Mouse (Mus musculus) myocyte (in vitro differentiated cells): ENCODE measurements around the gene Ly6g6f.

Source experiments
- CEBPB ChIP-seq: IDR thresholded peaks from 2 replicates; pipeline ENCODE4 v1.6.1; 2011; ENCODE audit warnings: mild to moderate bottlenecking, moderate library complexity; ENCODE audit not compliant: poor library complexity, insufficient read depth, severe bottlenecking
- E2F4 ChIP-seq: IDR thresholded peaks from one replicate; pipeline ENCODE4 v1.6.1; 2011; ENCODE audit warnings: mild to moderate bottlenecking, control low read depth, moderate library complexity; ENCODE audit not compliant: insufficient read depth
- MAX ChIP-seq: IDR thresholded peaks from one replicate; pipeline ENCODE4 v1.6.1; 2011; ENCODE audit warnings: low read depth, mild to moderate bottlenecking, control low read depth
- MYOD1 ChIP-seq, 3 experiments: IDR thresholded peaks; one replicate each; pipeline ENCODE4 v1.6.1; 2011; ENCODE audit warnings: control low read depth in 2 of 3, low read depth in 2 of 3, mild to moderate bottlenecking in 2 of 3, moderate library complexity in 1 of 3; ENCODE audit not compliant: insufficient read length in 2 of 3, control insufficient read depth in 1 of 3
- MYOG ChIP-seq, 3 experiments: IDR thresholded peaks; one replicate each; pipeline ENCODE4 v1.6.1; 2011; ENCODE audit warnings: control low read depth in 2 of 3, low read depth in 2 of 3, mild to moderate bottlenecking in 2 of 3; ENCODE audit not compliant: insufficient read length in 2 of 3, control insufficient read depth in 1 of 3, insufficient read depth in 1 of 3
- POLR2A ChIP-seq: IDR thresholded peaks from one replicate; pipeline ENCODE4 v1.6.1; 2011; ENCODE audit warnings: low read depth, mild to moderate bottlenecking, control low read depth, moderate library complexity; ENCODE audit not compliant: insufficient read length
- POLR2AphosphoS2 ChIP-seq: IDR thresholded peaks from one replicate; pipeline ENCODE4 v1.6.1; 2011; ENCODE audit warnings: low read depth, control low read depth; ENCODE audit not compliant: insufficient read length
- SRF ChIP-seq: IDR thresholded peaks from one replicate; pipeline ENCODE4 v1.6.1; 2011; ENCODE audit warnings: low read depth; ENCODE audit not compliant: control insufficient read depth, insufficient read length
- TCF3 ChIP-seq: IDR thresholded peaks from one replicate; pipeline ENCODE4 v1.6.1; 2011; ENCODE audit warnings: low read depth, control low read depth; ENCODE audit not compliant: insufficient read length

DNA sequence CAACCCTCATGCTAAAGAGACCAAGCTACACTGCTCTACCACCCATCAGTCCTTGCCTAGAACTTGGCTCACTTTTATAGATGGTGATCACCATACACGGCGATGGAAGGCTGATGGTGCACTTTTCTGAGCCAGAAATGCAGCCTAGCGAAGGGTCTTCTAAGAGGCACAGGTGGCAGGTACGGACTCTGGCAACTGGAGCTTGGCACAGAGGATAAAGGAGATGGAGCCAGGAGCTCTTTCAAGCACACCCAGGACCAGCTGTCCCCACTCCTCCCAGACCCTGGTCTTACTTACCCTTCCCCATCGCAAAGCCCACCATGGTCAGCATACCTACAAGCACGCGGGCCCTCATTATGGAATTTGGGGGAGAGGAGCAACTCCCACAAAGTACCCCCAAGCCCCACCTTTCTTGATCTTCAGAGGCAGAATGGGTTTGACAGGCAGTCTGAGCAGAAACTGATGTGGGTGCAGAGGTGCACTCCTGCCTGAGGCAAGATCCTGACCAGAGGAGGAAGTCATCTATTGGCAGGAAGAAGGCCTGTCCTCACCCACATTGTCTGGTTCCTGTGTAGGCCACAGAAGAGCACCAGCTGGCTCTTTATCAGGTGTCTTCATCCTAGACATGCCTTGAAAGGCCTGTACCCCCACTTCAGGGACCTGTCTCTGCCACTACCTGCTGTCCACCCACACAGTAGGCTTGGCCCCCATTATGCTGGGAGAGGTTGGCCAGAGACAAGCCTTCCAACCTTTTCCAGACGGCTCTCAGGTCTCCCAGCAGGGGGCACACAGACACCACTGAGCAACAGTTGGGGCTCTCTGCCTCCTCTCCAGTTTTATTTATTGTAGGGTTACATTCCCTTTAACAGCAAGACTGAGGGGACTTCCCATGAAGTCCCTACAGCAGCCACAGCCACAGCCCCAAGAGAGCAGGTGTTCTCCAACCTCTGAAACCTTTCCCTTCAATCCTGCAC, 29.9 kb upstream of the Ly6g6f start, which contains the start of gene Ly6g5b:
- TF ChIP-seq POLR2AphosphoS2 (peak; percentile 3), MYOD1 (IDR thresholded peaks at IDR 0.05; ENCODE audit: control insufficient read depth in 1 of 3, insufficient read length in 2 of 3, low read depth in 2 of 3) (no peak), POLR2A (no peak), MAX (no peak), TCF3 (no peak), CEBPB (no peak), E2F4 (no peak), MYOG (IDR thresholded peaks at IDR 0.05; ENCODE audit: control insufficient read depth in 1 of 3, insufficient read depth in 1 of 3, insufficient read length in 2 of 3, low read depth in 2 of 3) (no peak), SRF (no peak)
